Mouse (Mus musculus) hindbrain, postnatal 0 days (tissue): ENCODE results near the gene Ttf1. TPM values are rescaled to one million over a fixed set of nuclear protein-coding genes. Genes with fewer than 3 reads are reported as not detected.

Experiments
- ATAC-seq: fragments of 200-750 bp; cut with Nextera tagmentation; 2 replicates; pipeline ENCODE4 v1.8.0; 2017; ENCODE audit warnings: mild to moderate bottlenecking, moderate TSS enrichment, moderate library complexity
- DNase-seq: peaks from one replicate; pipeline ENCODE4 v3.0.0-alpha.2; 2015; ENCODE audit warnings: low spot score
- H3K27ac ChIP-seq: fragments of 300-500 bp; sonication (generic); 2 replicates; pipeline ENCODE4 v1.5.1; 2014; ENCODE audit warnings: mild to moderate bottlenecking
- H3K27me3 ChIP-seq: fragments of 300-500 bp; sonication (generic); 2 replicates; pipeline ENCODE4 v1.6.1; 2014; ENCODE audit warnings: low read length, mixed read lengths; ENCODE audit not compliant: insufficient read depth
- H3K36me3 ChIP-seq: fragments of 300-500 bp; sonication (generic); 2 replicates; pipeline ENCODE4 v1.6.1; 2014; ENCODE audit warnings: low read length, mixed read lengths; ENCODE audit not compliant: insufficient read depth
- H3K4me1 ChIP-seq: fragments of 300-500 bp; sonication (generic); 2 replicates; pipeline ENCODE4 v1.6.1; 2014; ENCODE audit warnings: antibody characterized with exemption, low read length, mixed read lengths; ENCODE audit not compliant: insufficient read depth
- H3K4me2 ChIP-seq: fragments of 300-500 bp; sonication (generic); 2 replicates; pipeline ENCODE4 v1.6.1; 2014; ENCODE audit warnings: low read depth, mild to moderate bottlenecking, low read length, moderate library complexity, mixed read lengths
- H3K4me3 ChIP-seq: fragments of 300-500 bp; sonication (generic); 2 replicates; pipeline ENCODE4 v1.5.1; 2014; ENCODE audit warnings: low read length
- H3K9ac ChIP-seq: fragments of 300-500 bp; sonication (generic); replicated peaks from 2 replicates; pipeline ENCODE4 v1.6.1; 2014; ENCODE audit warnings: mild to moderate bottlenecking, low read length, moderate library complexity, mixed read lengths
- H3K9me3 ChIP-seq: fragments of 300-500 bp; sonication (generic); 2 replicates; pipeline ENCODE4 v1.6.1; 2016; ENCODE audit warnings: low read length, mixed read lengths
- CTCF ChIP-seq: IDR thresholded peaks from 2 replicates; pipeline ENCODE4 v1.5.1; 2016; ENCODE audit warnings: antibody characterized with exemption, control low read depth, low read depth
- WGBS: fragments of 180-500 bp; shearing (Covaris S2); extraction: QIAGEN DNeasy Blood & Tissue Kit; methylation state at CpG from one replicate; pipeline ENCODE4 v1.1.7; 2014; 5-methylcytosine and 5-hydroxymethylcytosine counted together
- polyA plus RNA-seq: library from polyadenylated mRNA; unstranded; fragments of >200 nt; fragmentation: Nextera tagmentation; extraction: Ambion mirVana; gene quantifications from 2 replicates; pipeline ENCODE4 v1.2.1, GENCODE M21; 2015
- total RNA-seq: library from RNA; depleted of rRNA; stranded (reverse); fragments of >200 nt; gene quantifications from 2 replicates; pipeline ENCODE4 v1.2.3, GENCODE M21; 2014

Ttf1 gene
- total and polyA plus RNA-seq, 2 experiments from 2014 or later: 3.3 to 3.9 TPM

DNA sequence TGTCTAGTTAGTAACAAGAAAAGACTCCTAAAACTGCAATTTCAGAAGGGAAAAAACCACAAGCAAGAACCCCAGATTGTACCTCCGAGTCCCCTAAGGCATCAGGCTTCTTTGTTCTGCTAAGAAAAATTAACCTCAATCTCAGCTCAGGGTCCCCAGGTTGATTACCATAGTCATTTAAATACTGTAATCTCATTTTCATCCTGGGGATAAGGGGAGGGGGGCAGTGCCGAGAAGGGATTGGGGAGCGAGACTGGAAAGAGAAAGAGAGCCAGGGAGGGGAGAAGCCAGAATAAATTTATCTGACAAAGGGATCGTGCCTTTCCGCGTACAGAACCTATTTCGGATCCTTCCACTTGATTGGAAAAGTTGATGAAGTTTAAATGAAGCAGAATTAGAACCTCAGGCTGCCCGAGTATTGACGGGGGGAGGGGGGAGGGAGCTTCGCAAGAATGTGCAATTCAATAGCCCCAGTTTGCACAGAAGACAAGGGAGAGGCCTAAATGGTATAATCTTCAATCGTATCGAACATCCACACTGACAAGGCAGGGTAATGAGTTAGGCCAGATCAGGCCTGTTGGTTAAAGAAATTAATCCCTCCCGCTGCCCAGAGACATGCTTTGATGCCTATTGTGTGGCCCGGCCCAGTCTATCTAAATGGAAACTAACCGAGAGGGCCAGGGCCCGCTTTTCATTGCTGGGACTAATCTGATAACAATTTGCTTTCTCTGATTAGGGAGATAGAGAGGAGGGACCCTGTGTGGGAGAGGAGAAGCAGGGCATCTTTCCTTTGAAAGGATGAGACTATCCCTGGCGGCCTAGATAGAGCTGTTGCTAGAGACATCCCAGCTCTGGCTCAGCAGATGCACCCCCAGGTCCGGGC is 19.2 kb upstream of the Ttf1 start:
- Histone ChIP-seq H3K9ac (no peak overlapping the region), H3K9me3 (no peaks in the 10 kb centered on the region), H3K4me3 (no peak overlapping the region), H3K27ac (no peak overlapping the region), H3K4me2 (no peak overlapping the region), H3K36me3 (no peaks in the 10 kb centered on the region), H3K4me1 (no peaks in the 10 kb centered on the region), H3K27me3 (no peaks in the 10 kb centered on the region; the same call in 1 of the 2 replicates)
- 24% methylated on average over 18 of the region's 18 CpGs for WGBS
- no peak for TF ChIP-seq CTCF
- ATAC-seq (no peak), DNase-seq (no peak)

- no peak overlapping the region for H3K4me2 ChIP-seq
- H3K27ac ChIP-seq: no peak overlapping the region
- no peaks in the 10 kb centered on the region; the same call in 1 of the 2 replicates for H3K27me3 ChIP-seq
Measured at GRCm38 (mm10) chr2:29041477-29041768, 18.6 kb upstream of the Ttf1 start.

DNA sequence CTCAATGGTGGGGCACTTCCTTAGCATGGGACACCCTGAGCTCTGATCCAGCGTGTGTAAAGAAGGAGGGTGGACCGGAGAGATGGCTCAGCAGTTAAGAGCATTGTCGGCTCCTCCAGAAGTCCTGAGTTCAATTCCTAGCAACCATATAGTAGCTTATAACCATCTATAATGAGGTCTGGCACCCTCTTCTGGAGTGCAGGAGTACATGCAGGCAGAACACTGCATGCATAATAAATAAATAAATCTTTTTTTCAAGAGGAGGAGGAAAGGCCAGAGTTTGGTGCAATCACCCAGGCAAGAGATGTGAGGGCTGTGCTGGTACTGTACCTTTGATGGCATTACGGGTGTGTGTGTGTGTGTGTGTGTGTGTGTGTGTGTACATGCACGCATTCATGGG is 17.9 kb upstream of the Ttf1 start:
- Histone ChIP-seq H3K27me3 (no peaks in the 10 kb centered on the region; the same call in 1 of the 2 replicates), H3K9me3 (no peaks in the 10 kb centered on the region), H3K4me2 (no peak overlapping the region), H3K9ac (no peak overlapping the region), H3K4me1 (no peaks in the 10 kb centered on the region), H3K4me3 (no peak overlapping the region), H3K27ac (no peak overlapping the region), H3K36me3 (no peaks in the 10 kb centered on the region)
- peak; percentile 23; the same call in 1 of the 2 replicates for TF ChIP-seq CTCF
- 91% methylated on average over 5 of the region's 5 CpGs for WGBS
- no peak for ATAC-seq
- no peak for DNase-seq

More at GRCm38 (mm10) chr2:29041477-29041768, 18.6 kb upstream of the Ttf1 start:
- H3K9me3 ChIP-seq: no peaks in the 10 kb centered on the region
- ATAC-seq: no peak
- H3K4me1 ChIP-seq: no peaks in the 10 kb centered on the region
- H3K4me3 ChIP-seq: no peak overlapping the region
- no peak for TF ChIP-seq CTCF
- no peak overlapping the region for H3K9ac ChIP-seq
- no peak for DNase-seq
- H3K36me3 ChIP-seq: no peaks in the 10 kb centered on the region
- 35% methylated on average over 8 of the region's 8 CpGs for WGBS

- H3K36me3 ChIP-seq: no peaks in the 10 kb centered on the region
- H3K27me3 ChIP-seq: no peaks in the 10 kb centered on the region
- ATAC-seq: no peak
- no peaks in the 10 kb centered on the region for H3K9me3 ChIP-seq
- peak overlapping the region; percentile 35 for H3K4me2 ChIP-seq
- no peak overlapping the region for H3K27ac ChIP-seq
- H3K9ac ChIP-seq: no peak overlapping the region
- 13% methylated on average over 16 of the region's 16 CpGs for WGBS
- no peak overlapping the region for H3K4me3 ChIP-seq
- no peak for TF ChIP-seq CTCF
- H3K4me1 ChIP-seq: no peaks in the 10 kb centered on the region
- peak; percentile 41 for DNase-seq
Measured at GRCm38 (mm10) chr2:29046151-29046550, 13.9 kb upstream of the Ttf1 start.

DNA sequence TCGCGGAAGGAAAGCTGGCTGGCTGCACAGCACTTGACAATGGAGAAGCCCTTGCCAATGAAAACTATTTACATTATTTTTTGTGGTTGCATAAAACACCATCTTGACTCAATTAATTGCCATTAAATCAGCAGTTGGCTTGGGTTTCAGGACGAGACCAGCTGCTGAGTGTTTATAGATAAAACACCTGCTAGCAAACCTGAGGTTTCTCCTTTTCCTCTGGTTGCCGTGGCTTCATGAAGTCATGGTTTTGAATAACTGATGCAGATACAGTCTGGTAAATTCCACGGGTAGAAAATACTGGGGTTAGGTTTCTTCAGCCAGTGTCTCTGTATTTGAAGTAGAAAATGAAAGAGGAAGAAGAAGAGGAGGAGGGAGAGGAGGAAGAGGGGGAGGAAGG is 8.1 kb upstream of the Ttf1 start:
- no peak overlapping the region for H3K4me3 ChIP-seq
- H3K36me3 ChIP-seq: no peaks in the 10 kb centered on the region
- no peaks in the 10 kb centered on the region for H3K9me3 ChIP-seq
- no peak for TF ChIP-seq CTCF
- peaks cover 10% of the 10 kb centered on the region; the same call in 1 of the 2 replicates for H3K27me3 ChIP-seq
- H3K4me1 ChIP-seq: no peaks in the 10 kb centered on the region
- no peak overlapping the region for H3K4me2 ChIP-seq
- ATAC-seq: no peak
- H3K27ac ChIP-seq: no peak overlapping the region
- no peak for DNase-seq
- no peak overlapping the region for H3K9ac ChIP-seq
- 43% methylated on average over 5 of the region's 5 CpGs for WGBS

- H3K4me3 ChIP-seq: no peak overlapping the region
- WGBS: 24% methylated on average over 4 of the region's 4 CpGs
- H3K27ac ChIP-seq: no peak overlapping the region
- peaks cover 14% of the 10 kb centered on the region; the same call in 1 of the 2 replicates for H3K27me3 ChIP-seq
- ATAC-seq: peak; percentile 48
- no peaks in the 10 kb centered on the region for H3K4me1 ChIP-seq
- H3K9me3 ChIP-seq: no peaks in the 10 kb centered on the region
- no peaks in the 10 kb centered on the region for H3K36me3 ChIP-seq
- H3K4me2 ChIP-seq: no peak overlapping the region
- TF ChIP-seq CTCF: peak; percentile 86
- peak; percentile 81 for DNase-seq
- no peak overlapping the region for H3K9ac ChIP-seq
Measured at GRCm38 (mm10) chr2:29052943-29053454, 7.1 kb upstream of the Ttf1 start.
